Mouse (Mus musculus) liver, embryonic 18 days (tissue): ENCODE results near the gene Crip2. TPM values are rescaled to one million over a fixed set of nuclear protein-coding genes. Genes with fewer than 3 reads are reported as not detected.

Source experiments
- polyA plus RNA-seq: library from polyadenylated mRNA; depleted of rRNA; stranded (reverse); fragments of >200 nt; gene quantifications from 2 replicates; pipeline ENCODE4 v1.2.3, GENCODE M21; 2012; rRNA removed

Crip2 gene
- 33.1 and 36.5 TPM in 2 replicates for polyA plus RNA-seq

GRCm38 (mm10) chr12:113139908-113140615 is at the start of gene Crip2:
Crip2 (plus strand) TSS chr12:113140236.

GRCm38 (mm10) chr12:113097749-113098281 is 42.2 kb upstream of the Crip2 start, which contains the start of gene Mta1:
Mta1 (plus strand) TSS chr12:113098278.

GRCm38 (mm10) chr12:113146112-113147057 is 6.3 kb downstream of the Crip2 start, which contains the start of gene Crip1:
Crip1 (plus strand) TSS chr12:113146316.

GRCm38 (mm10) chr12:113155887-113156539 is 16.0 kb downstream of the Crip2 start, which contains the start of gene Tedc1:
Tedc1 (plus strand) TSS chr12:113156421.

GRCm38 (mm10) chr12:113185442-113186291 is 45.6 kb downstream of the Crip2 start, which contains the start of gene Tmem121:
Tmem121 (plus strand) TSS chr12:113185930.

Other genes starting within 250 kb of the Crip2 start
- 0.32 and 0.34 TPM in 2 replicates for gene Jag2, start 210.5 kb upstream of the Crip2 start, polyA plus RNA-seq
- 11.8 and 13.7 TPM in 2 replicates for gene Nudt14, start 198.1 kb upstream of the Crip2 start, polyA plus RNA-seq
- gene Btbd6, start 163.8 kb upstream of the Crip2 start, polyA plus RNA-seq: 4.4 and 4.6 TPM in 2 replicates
- 28.6 and 36.3 TPM in 2 replicates for gene Brf1, start 139.5 kb upstream of the Crip2 start, polyA plus RNA-seq
- 8.0 and 9.0 TPM in 2 replicates for gene Pacs2, start 125.7 kb upstream of the Crip2 start, polyA plus RNA-seq
- not detected in 2 replicates for gene Tex22, start 65.7 kb upstream of the Crip2 start, polyA plus RNA-seq
- gene Mta1, start 42.0 kb upstream of the Crip2 start, polyA plus RNA-seq: 17.5 and 22.8 TPM in 2 replicates
- 137 and 207 TPM in 2 replicates for gene Crip1, start 6.1 kb downstream of the Crip2 start, polyA plus RNA-seq
- 4.6 and 4.7 TPM in 2 replicates for gene Tedc1, start 16.2 kb downstream of the Crip2 start, polyA plus RNA-seq
- gene Tmem121, start 45.7 kb downstream of the Crip2 start, polyA plus RNA-seq: 0.51 and 0.70 TPM in 2 replicates